Mouse (Mus musculus) heart, adult 10 weeks (tissue): Measurements from ENCODE around the gene Hipk3. TPM values are rescaled to one million over a fixed set of nuclear protein-coding genes. Genes with fewer than 3 reads are reported as not detected.

ENCODE experiments used
- polyA plus RNA-seq: library from polyadenylated mRNA; stranded (reverse); fragments of 350-450 nt; fragmentation: Illumina TruSeq; extraction: RNeasy Lipid Tissue Mini Kit (QIAGEN cat#74804); gene quantifications from one replicate; pipeline ENCODE4 v1.2.3, GENCODE M21; 2014; ENCODE audit warnings: low read depth, low replicate concordance

Hipk3 gene
- 105 TPM for polyA plus RNA-seq

GRCm38 (mm10) chr2:104493951-104494800, at the start of gene Hipk3:
Gene Hipk3 (minus strand): TSS chr2:104494446.

GRCm38 (mm10) chr2:104410963-104411545, 83.2 kb downstream of the Hipk3 start, which contains the start of gene D430041D05Rik:
Gene D430041D05Rik (minus strand): TSS chr2:104411013.

Other genes starting within 250 kb of the Hipk3 start
- gene D430041D05Rik, start 83.4 kb downstream of the Hipk3 start, polyA plus RNA-seq = not detected
- 14.6 TPM for gene Cstf3, start 96.1 kb upstream of the Hipk3 start, polyA plus RNA-seq
- 6.7 TPM for gene Tcp11l1, start 217.7 kb upstream of the Hipk3 start, polyA plus RNA-seq
- not detected for gene Pin1rt1, start 221.9 kb upstream of the Hipk3 start, polyA plus RNA-seq
- 1.6 TPM for gene Depdc7, start 248.4 kb upstream of the Hipk3 start, polyA plus RNA-seq